Mouse (Mus musculus) thymus, adult 2 months (tissue): Measurements from ENCODE around the gene Cacna2d2.

Experiments
- CTCF ChIP-seq: fragments of 200-500 bp; IDR thresholded peaks from 2 replicates; pipeline ENCODE4 v1.5.1; 2012; ENCODE audit warnings: mild to moderate bottlenecking, control low read depth, low read length, moderate library complexity, borderline replicate concordance; ENCODE audit not compliant: control insufficient read depth, poor library complexity, insufficient read depth; ENCODE audit errors: extremely low read depth
- POLR2A ChIP-seq: fragments of 200-500 bp; IDR thresholded peaks from 2 replicates; pipeline ENCODE4 v1.6.1; 2012; ENCODE audit warnings: mild to moderate bottlenecking, low read length, control low read depth, moderate library complexity; ENCODE audit not compliant: control insufficient read depth, poor library complexity, insufficient read depth; ENCODE audit errors: extremely low read depth

DNA sequence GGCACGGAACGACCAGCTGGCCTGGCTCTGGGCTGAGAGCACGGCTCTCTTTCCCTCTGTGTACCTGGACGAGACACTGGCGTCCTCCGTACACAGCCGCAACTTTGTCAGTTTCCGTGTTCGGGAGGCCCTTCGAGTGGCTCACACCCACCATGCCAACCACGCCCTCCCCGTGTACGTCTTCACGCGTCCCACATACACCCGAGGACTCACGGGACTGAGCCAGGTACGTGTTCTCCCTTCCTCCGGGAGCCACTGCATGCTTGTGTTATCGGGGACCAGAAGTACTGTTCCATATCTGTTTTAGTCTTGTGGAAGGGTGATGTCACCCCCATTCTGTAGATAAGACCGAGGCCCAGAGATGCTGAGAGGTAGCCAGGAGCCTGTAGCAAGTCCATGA, 171.4 kb downstream of the Cacna2d2 start:
- no peak for TF ChIP-seq CTCF
- no peak for TF ChIP-seq POLR2A
